Mouse (Mus musculus) spleen, postnatal 4 days (tissue): ENCODE results near the gene Grem2.

ENCODE experiments used
- DNase-seq, 2 experiments: peaks; one replicate each; pipeline ENCODE4 v3.0.0; 2022; ENCODE audit warnings: low spot score in 2 of 2

Grem2 gene

DNA sequence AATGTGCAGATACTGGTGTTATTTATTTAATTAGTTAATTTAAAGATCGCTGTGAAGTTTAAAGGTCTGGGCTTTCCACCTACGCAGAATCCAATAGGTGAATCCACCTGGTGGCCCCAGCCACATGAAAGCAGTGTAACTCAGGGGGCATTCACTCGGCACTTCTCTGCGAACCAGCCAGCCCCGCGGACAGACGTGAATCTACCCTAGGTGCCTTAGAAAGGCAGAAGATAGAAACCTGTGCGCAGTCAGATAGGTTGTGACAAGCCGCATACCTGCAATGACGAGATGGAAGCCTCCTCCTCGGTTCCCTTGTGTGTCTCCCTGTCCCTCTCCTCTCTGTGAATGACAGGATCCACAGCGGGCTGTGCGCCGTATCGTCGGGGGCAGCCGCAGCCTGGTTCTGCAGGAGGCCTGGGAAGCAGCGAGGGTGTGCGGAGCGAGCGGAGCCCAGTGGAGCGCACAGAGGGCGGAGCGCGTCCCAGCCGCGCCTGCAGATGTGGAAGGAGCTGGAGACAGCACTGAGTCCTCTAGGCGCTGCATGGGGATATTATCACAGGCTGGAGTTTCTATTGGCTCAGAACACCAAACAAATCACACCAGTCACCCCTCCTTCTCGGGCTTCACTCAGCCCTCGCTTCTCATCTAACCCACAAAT, at the start of gene Grem2:
Gene Grem2, minus strand, starts transcription at position 522 of the 658 bp plus-strand sequence.
- DNase-seq: no peak

DNA sequence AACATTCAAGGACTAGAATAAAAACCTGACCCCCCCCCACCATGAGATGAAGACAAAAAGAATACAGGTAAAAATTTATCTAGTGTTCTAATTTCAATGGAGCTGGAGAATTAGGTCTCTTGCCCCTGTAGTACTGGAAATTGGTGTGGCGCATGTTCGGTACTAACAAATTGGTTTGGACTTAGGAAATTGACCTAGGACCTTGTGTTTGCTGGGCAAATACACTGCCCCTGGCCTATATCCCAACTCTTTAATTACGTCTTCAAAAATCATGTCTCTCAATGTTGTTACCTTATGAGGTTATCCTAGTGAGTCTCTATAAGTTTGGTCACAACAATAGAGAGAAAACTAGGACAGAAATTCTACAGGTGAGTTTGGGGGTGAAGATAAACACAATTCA, 38.2 kb upstream of the Grem2 start:
- no peak for DNase-seq

DNA sequence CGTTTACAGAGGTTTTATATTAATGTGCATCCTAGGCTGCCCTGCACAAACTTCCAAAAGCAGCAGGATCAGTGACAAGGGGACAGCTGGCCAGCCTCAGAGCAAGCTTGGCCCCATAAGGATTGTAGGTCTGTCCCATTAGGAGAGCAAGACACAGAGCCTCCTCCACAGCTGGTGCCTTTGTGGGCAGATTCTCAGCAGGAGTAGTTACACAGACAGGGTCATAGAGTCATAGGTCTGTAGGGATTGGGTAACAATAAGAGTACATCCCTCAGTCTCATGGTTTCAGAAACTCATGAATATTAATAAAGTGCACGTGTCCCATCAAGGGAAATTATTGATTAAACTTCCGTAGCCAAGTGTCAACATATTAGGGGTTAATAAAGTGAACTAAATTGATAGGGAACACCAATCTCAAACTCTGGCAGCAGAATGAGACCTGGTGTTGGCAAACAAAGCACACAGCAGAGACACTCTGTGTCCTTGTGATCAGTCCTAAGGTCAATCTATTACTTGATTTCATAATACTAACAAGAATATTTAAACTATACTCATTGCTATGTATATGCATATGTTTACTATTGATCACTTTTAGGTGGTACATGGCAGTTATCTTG, 9.5 kb upstream of the Grem2 start:
- no peak for DNase-seq

DNA sequence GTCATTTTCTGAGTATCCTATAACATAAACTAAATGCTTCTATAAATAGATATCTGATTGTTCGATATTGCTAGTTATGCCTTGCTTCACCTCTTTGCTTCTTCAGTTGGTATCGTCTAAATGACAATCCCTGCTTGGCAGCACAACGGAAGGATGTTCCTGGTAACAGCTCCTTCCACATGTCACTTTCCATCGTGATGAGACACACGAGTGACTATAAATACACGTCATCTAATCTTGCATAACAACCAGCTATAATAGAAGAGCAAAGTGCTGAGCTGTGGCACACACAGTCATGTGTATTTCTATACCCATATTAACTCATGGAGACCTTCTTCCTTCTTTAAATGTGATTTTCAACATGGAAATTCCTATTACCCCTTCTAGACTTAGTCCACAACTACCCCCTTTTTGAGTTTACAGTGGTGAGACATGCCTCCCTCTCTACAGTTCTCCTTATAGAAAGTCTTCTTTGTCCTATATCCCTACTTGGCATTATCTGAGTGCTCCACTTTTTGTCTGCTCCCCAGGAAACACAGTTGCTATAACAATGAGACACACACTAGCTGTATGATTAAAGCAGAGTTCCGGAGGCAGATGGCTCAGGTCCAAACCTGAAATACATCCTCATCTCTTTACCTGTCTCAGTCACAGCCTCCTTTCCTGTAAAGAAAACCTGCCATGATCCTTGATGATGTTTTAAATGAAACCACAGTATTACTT, 8.0 kb upstream of the Grem2 start:
- DNase-seq: no peak

DNA sequence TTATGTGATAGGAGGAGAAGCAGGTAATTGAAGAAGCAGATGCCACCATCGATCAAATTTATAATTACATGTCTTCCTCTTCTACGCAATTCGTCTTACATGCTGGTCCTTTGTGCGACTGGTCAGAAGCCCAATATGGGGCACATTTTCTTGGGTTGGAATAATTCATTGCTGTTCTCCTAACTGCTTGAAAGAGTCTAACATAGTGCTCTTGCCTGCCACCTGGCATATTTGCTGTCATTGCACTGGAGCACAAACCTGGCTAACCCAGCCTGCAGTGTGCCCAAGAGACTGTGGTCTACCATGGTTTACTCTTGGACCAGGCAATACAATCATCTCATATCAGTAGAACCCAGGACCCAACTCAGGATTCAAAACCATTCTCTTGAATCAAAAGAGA, 2.7 kb downstream of the Grem2 start:
- DNase-seq: no peak

DNA sequence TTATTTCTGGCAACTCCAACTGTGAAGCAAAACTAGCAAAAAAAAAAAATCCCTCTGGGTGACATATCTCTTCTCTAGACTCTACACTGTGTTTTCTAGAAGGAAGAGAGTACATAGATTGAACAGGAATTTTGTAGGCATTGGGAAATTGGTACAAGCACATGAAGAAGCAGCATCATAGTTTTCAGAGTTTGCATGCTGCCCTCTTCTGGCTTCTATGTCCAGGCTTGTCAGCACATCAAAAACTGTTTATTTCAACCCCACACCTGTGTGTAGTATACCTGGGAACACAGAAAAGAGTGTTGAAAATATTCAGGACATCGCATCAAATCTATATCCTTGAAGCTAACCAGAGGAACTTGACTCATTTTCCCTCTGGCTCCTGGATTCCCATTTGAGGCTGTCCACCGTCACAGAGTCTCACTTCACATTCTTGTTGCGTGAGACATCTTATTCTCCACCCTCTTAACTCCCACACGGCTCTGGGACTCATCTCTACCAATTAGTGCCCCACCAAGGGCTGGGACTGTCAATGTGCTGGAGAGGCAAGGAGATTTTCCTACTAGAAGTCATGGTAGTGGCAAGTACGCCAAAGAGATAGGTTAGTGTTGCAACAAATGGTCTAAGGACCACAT, 3.3 kb downstream of the Grem2 start:
- DNase-seq: no peak

DNA sequence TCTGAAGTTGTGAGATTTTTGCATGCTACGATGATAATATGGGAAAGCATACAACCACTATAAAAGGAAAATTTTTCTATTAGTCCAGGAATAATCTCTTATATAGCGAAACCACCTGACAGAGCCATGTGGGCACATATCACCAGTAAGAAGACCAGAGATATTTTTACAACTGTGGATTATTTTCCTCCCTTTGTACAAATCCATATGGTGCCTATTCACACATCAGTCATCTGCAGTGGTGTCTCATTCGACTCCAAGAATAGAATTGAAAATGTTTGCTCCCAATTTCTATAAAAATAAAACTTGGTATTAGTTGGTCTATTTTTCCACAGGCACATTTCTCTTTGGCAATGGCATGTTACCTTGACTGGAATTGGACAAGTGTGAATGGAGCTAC, 11.8 kb downstream of the Grem2 start:
- DNase-seq: no peak

DNA sequence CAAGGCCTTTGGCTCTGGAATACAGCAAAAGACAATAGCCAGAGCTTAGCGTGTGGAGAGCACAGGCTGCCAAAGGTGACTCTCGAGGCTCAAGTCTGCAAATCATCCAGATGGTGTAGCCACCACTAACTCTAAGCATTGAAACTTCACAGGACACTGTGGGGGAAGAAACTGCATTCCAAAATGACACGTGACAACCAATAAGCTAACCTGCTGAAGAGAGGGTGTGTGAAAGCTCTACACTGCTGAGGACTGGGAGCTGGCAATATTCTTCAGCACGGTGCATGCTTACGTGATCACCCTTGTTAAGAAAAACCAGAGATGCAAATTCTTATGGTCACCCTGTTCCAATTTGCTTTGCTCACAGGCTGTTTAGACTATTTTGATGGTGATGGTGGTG, 13.4 kb downstream of the Grem2 start:
- DNase-seq: no peak

DNA sequence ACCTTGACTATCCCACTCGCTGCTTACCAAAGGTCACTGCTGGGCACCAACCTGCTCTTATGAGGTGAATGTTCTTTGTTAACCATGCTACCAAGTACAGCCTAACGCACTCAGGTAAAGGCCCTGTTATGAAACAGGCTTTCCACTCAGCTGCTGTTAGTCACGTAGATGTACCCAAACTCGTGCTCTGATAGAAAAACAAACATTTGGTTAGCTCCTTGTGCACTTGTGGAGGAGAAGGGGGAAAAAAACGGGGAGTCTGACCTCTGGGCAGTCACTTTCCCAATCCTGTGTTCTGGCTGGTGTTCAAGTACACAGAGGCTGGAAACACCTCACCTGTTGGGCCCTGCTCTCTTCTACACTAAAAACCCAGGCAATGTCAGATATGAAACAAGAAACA, 14.0 kb downstream of the Grem2 start:
- DNase-seq: no peak

DNA sequence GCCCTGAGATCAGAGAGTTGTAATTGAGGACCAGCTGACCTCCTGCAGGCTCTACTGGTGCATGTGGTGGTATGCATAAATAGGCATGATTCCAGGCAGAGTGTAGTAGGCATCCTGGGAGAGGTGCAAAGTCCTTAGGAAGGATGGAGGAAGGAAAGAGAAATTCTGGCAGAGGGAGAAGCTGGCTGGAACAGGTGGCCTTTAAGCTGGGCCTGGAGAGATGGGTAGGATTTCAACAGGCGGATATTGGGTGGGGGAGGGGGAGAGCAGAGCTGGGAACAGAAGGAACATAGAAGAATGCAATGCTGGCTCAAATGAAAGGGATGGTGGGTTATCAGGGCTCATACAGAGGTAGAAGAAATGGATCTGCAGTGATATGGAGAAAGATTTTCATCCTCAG, 18.9 kb downstream of the Grem2 start:
- no peak for DNase-seq

DNA sequence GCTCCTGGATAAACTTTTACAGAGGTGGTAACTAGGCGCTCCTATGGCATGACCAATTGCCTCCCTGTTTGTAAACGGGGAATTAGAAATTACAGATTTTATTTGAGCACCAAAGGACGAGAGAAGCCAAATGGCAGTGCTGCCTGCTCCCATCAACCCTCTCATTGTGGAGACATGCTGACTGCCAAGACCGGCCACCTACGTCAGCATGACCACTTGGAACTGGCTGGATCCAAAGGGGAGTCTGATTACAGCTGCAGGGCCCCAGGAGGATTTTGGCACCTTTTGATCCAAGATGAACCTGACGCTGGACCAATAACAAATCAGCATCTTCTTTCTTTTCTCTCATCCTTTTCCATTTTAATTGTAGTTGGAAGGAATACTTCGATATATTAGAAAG, 29.1 kb downstream of the Grem2 start:
- DNase-seq: no peak

DNA sequence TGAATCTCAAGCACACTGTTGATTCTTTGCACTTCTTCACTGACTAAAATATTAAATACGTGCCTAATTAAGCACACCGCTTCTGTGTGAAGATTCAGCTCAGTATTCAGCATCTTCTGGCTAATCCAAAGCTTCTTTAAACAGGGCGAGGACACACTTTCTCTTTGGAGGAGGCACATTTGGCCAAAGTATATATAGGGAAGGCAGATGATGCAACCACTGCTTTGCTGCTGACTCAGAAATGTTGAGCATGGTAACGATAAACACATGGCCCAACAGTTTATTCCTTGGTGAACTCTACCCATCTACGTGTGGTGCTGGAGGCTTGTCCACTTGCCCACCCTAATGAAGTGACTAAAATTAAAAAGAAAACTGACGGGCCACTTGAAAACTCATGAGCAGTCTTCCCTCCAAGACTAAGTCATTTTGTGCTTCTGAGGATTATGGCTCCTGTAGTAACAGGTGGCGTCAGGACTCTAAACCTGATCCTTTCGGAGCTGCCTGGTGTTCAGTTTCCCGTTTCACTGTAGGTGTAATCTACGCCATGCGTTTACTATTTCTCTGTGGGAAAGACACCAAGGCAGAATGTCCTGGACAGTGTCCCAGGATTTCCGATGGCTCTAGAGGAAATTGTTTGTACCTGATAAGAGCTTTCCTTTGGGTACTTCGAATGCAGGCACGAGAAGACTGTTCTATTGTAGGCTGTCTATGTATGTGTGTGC, 32.8 kb downstream of the Grem2 start:
- DNase-seq: no peak

DNA sequence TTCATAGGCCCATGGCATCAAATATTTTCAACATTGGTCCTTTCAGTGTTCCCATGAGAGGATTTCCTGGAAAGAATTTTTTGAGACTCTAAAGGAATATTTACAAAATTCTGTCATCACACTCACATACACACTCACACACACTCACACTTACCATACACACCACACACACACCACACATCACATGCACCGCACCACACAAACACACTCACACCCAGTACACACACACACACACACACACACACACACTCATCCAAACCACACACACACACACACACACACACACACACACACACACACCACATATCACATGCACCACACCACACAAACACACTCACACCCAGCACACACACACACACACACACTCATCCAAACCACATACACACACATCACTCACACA, 33.5 kb downstream of the Grem2 start:
- no peak for DNase-seq

DNA sequence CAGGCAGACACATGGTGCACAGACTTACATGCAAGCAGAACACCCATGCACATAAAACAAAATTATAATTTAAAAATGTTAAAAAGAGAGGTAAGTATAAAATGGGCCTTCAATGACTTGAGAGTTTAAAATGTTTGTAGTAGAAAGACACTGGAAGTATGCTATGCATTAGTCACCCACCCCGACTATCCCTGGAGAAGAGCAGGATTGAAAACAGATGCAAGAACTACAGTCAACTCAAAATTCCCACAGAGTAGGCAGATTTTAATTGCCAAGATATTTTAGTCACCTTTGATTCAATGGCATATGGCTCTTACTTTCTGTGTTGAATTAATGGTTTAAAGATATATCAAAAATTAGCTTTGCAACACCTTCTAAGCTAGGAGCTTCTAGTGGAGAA, 39.1 kb downstream of the Grem2 start:
- DNase-seq: no peak

DNA sequence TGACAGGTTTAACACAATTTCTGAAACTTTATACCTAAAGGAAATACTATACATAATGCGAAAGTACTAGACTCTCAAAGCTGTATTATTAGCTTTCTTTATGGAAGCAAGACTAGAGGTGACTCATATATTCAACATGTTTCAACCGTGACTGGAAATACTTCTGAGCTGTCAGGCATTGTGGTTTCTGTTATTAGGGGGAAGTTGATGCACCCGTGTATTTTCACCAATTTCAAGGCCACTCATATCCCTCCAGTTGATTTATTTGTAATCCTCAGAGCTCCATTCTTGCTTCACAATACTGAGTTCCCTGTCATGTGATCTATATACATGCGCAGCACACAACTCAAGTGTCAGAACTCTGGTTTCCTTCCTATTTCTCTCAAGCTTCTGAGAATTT, 46.4 kb downstream of the Grem2 start:
- DNase-seq: no peak

DNA sequence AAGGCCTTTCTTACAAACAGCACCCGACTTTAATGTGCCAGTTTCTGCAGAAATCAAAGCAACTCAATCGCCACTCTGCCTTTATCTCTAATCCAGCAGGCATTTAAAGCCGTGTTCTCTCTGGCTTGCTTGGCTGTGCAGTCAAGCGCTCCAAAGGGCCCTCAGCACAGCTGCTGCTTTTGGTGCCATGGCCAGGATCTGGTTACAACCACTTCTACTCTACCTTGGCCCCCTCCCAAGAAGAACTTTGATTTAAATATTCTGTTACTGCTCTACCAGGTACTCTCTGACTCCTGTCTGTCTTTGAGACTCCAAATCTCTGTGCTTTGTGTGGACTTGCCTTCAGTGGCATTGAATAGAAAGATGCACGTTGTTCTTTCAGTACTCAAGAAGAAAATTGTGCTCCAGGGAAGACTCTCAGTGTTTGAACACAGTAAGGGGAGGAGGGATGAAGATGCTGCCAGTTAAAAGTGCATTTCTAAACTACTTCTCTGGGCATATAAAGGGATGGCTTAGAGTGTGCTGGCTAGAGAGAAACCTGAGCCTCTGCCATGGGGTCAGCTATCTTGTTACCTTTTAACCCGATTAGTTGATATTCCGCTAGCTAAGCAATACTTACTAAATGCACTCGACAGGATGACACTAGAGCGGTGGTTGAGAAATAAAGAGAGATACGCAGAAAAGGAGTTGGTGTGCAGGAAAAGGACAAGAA, 61.1 kb downstream of the Grem2 start:
- DNase-seq: no peak

DNA sequence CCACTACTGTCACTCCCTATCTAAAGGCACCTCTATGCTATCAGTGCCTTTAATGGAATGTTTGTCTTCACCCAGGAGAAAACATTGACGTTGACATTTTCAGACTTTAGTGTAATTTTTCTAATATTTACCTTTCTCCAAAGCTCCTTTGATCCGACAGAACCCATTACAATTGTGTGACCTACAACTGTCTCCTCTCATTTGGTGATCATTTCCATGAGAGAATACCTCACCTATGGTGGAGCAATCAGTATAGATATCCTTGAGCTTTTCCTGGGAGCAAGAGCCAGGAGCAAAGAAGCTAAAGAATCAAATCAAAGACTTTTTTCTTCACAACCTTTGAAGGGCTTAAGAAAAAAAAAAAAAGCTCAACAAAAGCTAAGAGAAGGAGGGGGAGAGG, 65.4 kb downstream of the Grem2 start:
- no peak for DNase-seq

DNA sequence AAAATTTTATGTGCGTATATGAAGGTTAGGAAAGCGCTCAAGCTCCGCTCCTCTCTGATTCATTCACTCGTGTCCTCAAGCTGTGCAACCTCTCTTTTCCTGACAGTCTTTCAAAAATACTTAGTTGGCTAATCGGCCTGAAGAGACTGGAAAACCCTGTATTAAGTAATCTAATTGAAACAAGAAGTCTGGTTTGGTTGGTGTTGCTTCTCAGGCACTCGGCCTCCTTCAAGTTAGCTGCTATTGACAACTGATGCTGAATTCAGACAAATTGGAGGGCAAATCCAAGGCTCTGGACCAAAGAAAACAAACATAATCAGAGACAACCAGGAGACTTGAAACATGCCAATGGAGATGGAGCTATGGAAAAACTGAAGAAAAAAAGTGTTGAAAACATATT, 76.8 kb downstream of the Grem2 start:
- no peak for DNase-seq

DNA sequence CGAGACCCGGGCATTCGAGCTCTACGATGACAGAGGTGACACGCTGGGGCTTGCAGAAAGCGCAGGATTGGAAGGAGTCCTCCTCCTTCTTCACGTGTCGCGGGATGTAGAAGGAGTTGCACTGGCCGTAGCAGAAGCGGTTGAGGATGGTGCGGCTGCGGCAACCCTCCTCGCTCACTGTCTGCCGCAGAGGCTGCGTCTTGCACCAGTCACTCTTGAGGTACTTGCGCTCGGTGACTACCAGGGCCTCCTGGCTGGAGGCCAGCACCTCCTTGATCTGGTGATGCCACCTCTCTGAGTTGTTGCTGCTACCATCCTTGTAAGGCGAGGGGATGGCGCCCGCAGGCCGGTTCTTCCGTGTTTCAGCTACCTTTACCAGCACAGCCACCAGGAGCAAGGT, 84.8 kb downstream of the Grem2 start:
- peak in 1 of 2 experiments; percentile 60 for DNase-seq

DNA sequence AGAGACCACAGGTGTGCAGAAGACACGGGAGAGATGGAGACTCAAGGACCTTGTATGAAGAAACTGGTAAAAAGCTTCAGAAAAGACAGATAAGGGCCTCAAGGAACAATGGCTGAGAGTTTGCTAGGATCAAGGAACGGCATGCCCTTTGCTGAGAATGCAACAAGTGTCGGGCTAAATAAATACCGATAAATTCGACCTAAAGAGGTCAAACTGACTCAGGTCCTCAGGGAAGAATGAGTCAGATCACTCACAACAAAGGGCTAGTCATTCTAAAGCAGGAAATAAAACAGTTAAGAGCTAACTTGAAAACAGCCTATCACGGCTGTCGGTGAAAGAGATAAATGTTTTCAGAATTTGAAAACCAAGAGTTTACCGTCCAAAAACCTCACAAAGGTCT, 95.1 kb downstream of the Grem2 start:
- DNase-seq: no peak

DNA sequence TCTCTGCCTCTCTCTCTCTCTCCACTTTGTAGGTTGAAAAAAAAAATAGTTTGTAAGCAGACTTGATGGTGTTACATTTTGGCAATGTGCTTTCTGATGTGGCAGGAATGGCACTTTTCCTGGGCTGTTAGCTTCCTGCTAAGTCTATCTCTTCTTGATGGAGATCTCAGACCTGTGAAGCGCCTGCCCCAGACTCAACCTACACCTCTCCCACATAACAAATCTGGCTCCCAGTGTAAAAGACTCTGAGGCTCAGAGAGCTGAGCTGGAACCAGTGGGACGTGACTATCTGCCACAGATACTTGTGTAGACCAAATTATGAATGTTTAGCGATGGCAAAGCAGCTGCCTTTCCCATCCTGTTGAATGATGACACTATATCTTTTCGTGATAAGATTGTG, 109.8 kb downstream of the Grem2 start:
- no peak for DNase-seq

DNA sequence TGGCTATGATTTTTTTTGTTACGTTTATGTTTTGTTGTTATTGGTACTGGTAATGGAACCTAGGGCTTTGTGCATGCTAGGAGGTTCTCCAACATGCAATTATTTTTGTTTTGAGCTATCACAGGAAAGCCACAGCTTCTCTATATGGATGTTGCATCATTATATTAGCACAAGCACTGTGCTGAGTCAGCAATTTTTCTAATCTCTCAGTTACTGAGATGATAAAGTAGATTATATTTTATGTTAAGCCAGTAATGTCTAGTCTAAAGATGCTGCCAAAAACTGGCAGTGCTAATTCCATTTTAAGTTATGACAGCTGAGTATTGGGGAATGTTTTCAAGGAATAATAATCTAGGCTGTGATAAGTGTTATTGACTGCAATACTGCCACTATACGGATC, 133.0 kb downstream of the Grem2 start:
- DNase-seq: no peak
